Mouse (Mus musculus) stomach, postnatal 0 days (tissue): ENCODE results near the gene Col26a1. TPM values are rescaled to one million over a fixed set of nuclear protein-coding genes. Genes with fewer than 3 reads are reported as not detected.

Experiments used
- ATAC-seq: fragments of 200-750 bp; cut with Nextera tagmentation; 2 replicates; pipeline ENCODE4 v1.8.0; 2017; ENCODE audit not compliant: low FRiP score, low TSS enrichment
- DNase-seq: peaks from one replicate; pipeline ENCODE4 v3.0.0-alpha.2; 2016; ENCODE audit warnings: low spot score
- H3K27ac ChIP-seq: fragments of 300-500 bp; sonication (generic); replicated peaks from 2 replicates; pipeline ENCODE4 v1.5.1; 2014; ENCODE audit warnings: mild to moderate bottlenecking, control low read depth
- H3K27me3 ChIP-seq: fragments of 300-500 bp; sonication (generic); 2 replicates; pipeline ENCODE4 v1.6.1; 2014; ENCODE audit warnings: low read length; ENCODE audit not compliant: control insufficient read depth, insufficient read depth
- H3K36me3 ChIP-seq: fragments of 300-500 bp; sonication (generic); 2 replicates; pipeline ENCODE4 v1.6.1; 2014; ENCODE audit warnings: low read length, mixed read lengths; ENCODE audit not compliant: control insufficient read depth, insufficient read depth
- H3K4me1 ChIP-seq: fragments of 300-500 bp; sonication (generic); replicated peaks from 2 replicates; pipeline ENCODE4 v1.6.1; 2014; ENCODE audit warnings: antibody characterized with exemption; ENCODE audit not compliant: control insufficient read depth, insufficient read depth
- H3K4me2 ChIP-seq: fragments of 300-500 bp; sonication (generic); replicated peaks from 2 replicates; pipeline ENCODE4 v1.6.1; 2014; ENCODE audit warnings: low read depth, mild to moderate bottlenecking, control low read depth, moderate library complexity
- H3K4me3 ChIP-seq: fragments of 300-500 bp; sonication (generic); 2 replicates; pipeline ENCODE4 v1.5.1; 2014; ENCODE audit warnings: low read depth, low read length, control low read depth
- H3K9ac ChIP-seq: fragments of 300-500 bp; sonication (generic); 2 replicates; pipeline ENCODE4 v1.6.1; 2014; ENCODE audit warnings: mild to moderate bottlenecking, low read length, control low read depth, mixed read lengths
- H3K9me3 ChIP-seq: fragments of 300-500 bp; sonication (generic); 2 replicates; pipeline ENCODE4 v1.6.1; 2016; ENCODE audit warnings: low read length; ENCODE audit not compliant: control insufficient read depth
- CTCF ChIP-seq: IDR thresholded peaks from 2 replicates; pipeline ENCODE4 v1.5.1; 2016; ENCODE audit warnings: antibody characterized with exemption, low read depth, mild to moderate bottlenecking, moderate library complexity
- EP300 ChIP-seq: optimal IDR thresholded peaks from 2 replicates; pipeline ENCODE3; 2016; ENCODE audit warnings: antibody characterized with exemption
- WGBS: fragments of 180-500 bp; shearing (Covaris S2); extraction: QIAGEN DNeasy Blood & Tissue Kit; methylation state at CpG from one replicate; pipeline ENCODE4 v1.1.7; 2014; 5-methylcytosine and 5-hydroxymethylcytosine counted together
- polyA plus RNA-seq: library from polyadenylated mRNA; unstranded; fragments of >200 nt; fragmentation: Nextera tagmentation; extraction: Ambion mirVana; gene quantifications from 2 replicates; pipeline ENCODE4 v1.2.1, GENCODE M21; 2015

The Col26a1 gene
- polyA plus RNA-seq, 1 experiment from 2014 or later, result 2.9 TPM

DNA sequence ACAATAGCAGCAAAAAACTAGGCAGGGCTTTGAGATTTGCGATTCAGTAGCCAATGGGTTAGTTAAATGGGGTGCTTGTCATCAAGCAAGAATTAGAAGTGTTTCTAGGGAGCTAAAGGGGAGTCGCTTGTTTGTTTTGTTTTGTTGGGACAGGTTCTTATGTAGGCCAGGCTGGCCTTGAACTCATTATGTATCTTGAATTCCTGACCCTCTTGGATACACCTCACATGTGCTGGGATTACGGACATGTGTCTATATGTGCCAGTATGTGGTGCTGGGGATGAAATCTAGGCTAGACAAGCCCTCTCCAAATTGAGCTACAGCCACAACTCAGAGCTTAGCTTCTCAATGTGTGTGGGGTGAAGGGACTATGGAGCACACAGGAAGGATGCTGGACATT lies 91.8 kb downstream of the Col26a1 start:
- TF ChIP-seq CTCF (no peak), EP300 (no peak)
- no peak for ATAC-seq
- Histone ChIP-seq H3K27ac (no peak overlapping the region), H3K4me3 (no peak overlapping the region), H3K4me2 (no peak overlapping the region), H3K4me1 (no peaks in the 10 kb centered on the region), H3K9ac (no peak overlapping the region), H3K36me3 (no peaks in the 10 kb centered on the region), H3K27me3 (no peaks in the 10 kb centered on the region), H3K9me3 (no peaks in the 10 kb centered on the region)
- 64% methylated on average over 3 of the region's 3 CpGs for WGBS
- DNase-seq, result no peak

- Histone ChIP-seq H3K27ac (no peak overlapping the region), H3K27me3 (no peaks in the 10 kb centered on the region), H3K4me3 (no peak overlapping the region), H3K36me3 (no peaks in the 10 kb centered on the region), H3K4me2 (no peak overlapping the region), H3K9ac (no peak overlapping the region), H3K4me1 (no peaks in the 10 kb centered on the region), H3K9me3 (no peaks in the 10 kb centered on the region)
- WGBS, result 11% methylated on average over 11 of the region's 11 CpGs
- DNase-seq, result peak; percentile 89
- peak; percentile 79 for ATAC-seq
- TF ChIP-seq EP300, result no peak
- peak; percentile 99 for TF ChIP-seq CTCF
Measured at GRCm38 (mm10) chr5:136790570-136791196, 92.3 kb downstream of the Col26a1 start.

DNA sequence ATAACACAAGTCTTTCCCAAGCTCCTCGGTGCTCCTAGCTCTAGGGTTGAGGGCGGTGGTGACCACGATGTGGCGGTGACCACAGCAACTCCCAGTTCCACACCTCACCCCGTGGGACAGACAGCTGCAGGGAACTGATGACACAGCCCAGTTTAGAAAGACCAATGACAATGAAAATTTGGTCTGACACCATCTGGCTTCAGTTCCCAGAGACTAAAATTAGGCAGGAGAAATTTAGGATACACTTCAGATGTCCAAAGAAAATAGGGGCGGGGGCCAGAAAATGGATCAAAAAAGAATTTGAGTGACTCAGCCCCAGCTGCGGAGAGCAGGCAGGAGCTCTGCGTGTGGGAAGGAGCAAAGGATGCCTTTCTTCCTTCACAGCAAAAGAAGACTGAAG lies 98.5 kb downstream of the Col26a1 start:
- H3K27me3 ChIP-seq, result no peaks in the 10 kb centered on the region
- H3K4me2 ChIP-seq, result no peak overlapping the region
- no peak overlapping the region for H3K9ac ChIP-seq
- no peaks in the 10 kb centered on the region for H3K4me1 ChIP-seq
- no peaks in the 10 kb centered on the region for H3K9me3 ChIP-seq
- no peak; the same call in 1 of the 2 replicates for ATAC-seq
- WGBS, result 62% methylated on average over 8 of the region's 8 CpGs
- no peaks in the 10 kb centered on the region for H3K36me3 ChIP-seq
- H3K4me3 ChIP-seq, result no peak overlapping the region
- TF ChIP-seq EP300, result no peak
- no peak for TF ChIP-seq CTCF
- DNase-seq, result no peak
- H3K27ac ChIP-seq, result no peak overlapping the region

- 56% methylated on average over 13 of the region's 13 CpGs for WGBS
- Histone ChIP-seq H3K4me1 (no peaks in the 10 kb centered on the region), H3K36me3 (no peaks in the 10 kb centered on the region), H3K27me3 (no peaks in the 10 kb centered on the region), H3K9ac (no peak overlapping the region), H3K4me2 (no peak overlapping the region), H3K9me3 (no peaks in the 10 kb centered on the region), H3K4me3 (no peak overlapping the region), H3K27ac (no peak overlapping the region)
- DNase-seq (no peak), ATAC-seq (no peak)
- no peak for TF ChIP-seq EP300
- TF ChIP-seq CTCF, result no peak
Measured at GRCm38 (mm10) chr5:136782600-136782999, 100.4 kb downstream of the Col26a1 start.

GRCm38 (mm10) chr5:136780465-136780864 lies 102.5 kb downstream of the Col26a1 start:
- peak; percentile 78 for TF ChIP-seq CTCF
- no peak for TF ChIP-seq EP300
- Histone ChIP-seq H3K4me1 (no peaks in the 10 kb centered on the region), H3K27ac (no peak overlapping the region), H3K36me3 (no peaks in the 10 kb centered on the region), H3K4me3 (no peak overlapping the region), H3K27me3 (no peaks in the 10 kb centered on the region), H3K9me3 (no peaks in the 10 kb centered on the region), H3K4me2 (no peak overlapping the region), H3K9ac (no peak overlapping the region)
- no peak for ATAC-seq
- 52% methylated on average over 10 of the region's 10 CpGs for WGBS
- DNase-seq, result peak; percentile 68

- Histone ChIP-seq H3K9ac (no peak overlapping the region), H3K4me2 (no peak overlapping the region), H3K27me3 (no peaks in the 10 kb centered on the region), H3K27ac (no peak overlapping the region), H3K9me3 (0 out of 2 replicates have a peak, but pooled peaks cover 2% of the 10 kb centered on the region), H3K36me3 (no peaks in the 10 kb centered on the region), H3K4me3 (no peak overlapping the region), H3K4me1 (no peaks in the 10 kb centered on the region)
- WGBS, result 78% methylated on average over 6 of the region's 6 CpGs
- ATAC-seq (no peak), DNase-seq (no peak)
- TF ChIP-seq CTCF, result no peak
- TF ChIP-seq EP300, result no peak
Measured at GRCm38 (mm10) chr5:136779946-136780345, 103.1 kb downstream of the Col26a1 start.
